Mouse (Mus musculus) erythroblast, adult 5-6 weeks (primary cell): ENCODE data around the gene Ormdl2. TPM values are rescaled to one million over a fixed set of nuclear protein-coding genes. Genes with fewer than 3 reads are reported as not detected.

Experiments used
- total RNA-seq, 2 experiments: library from RNA; stranded (forward) in 1 of 2; stranded (reverse) in 1 of 2; fragments of 150-400 nt in 1 of 2; fragments of 200-764, 138-1000 nt in 1 of 2; gene quantifications; 2 replicates each; pipeline versions ENCODE4 v1.2.3 to v1.2.4; 2015 to 2017; ENCODE audit warnings: low replicate concordance in 2 of 2

The Ormdl2 gene
- total RNA-seq, 2 experiments from 2014 or later: 13.0 to 18.8 TPM

Other genes with a start within 250 kb of the Ormdl2 start
- 0.63 TPM in 1 of 2 replicates, not detected in the other for gene Erbb3, start 232.0 kb downstream of the Ormdl2 start, total RNA-seq (2015; ENCODE audit: low replicate concordance)
- gene Erbb3, start 232.0 kb downstream of the Ormdl2 start, total RNA-seq (2017; ENCODE audit: low replicate concordance): 0.09 TPM in 1 of 2 replicates, not detected in the other
- 345 and 426 TPM in 2 replicates for gene Rps26, start 194.9 kb downstream of the Ormdl2 start, total RNA-seq (2015; ENCODE audit: low replicate concordance)
- 114 and 205 TPM in 2 replicates for gene Rps26, start 194.9 kb downstream of the Ormdl2 start, total RNA-seq (2017; ENCODE audit: low replicate concordance)
- gene Ikzf4, start 175.7 kb downstream of the Ormdl2 start, total RNA-seq (2015; ENCODE audit: low replicate concordance): not detected in 2 replicates
- gene Ikzf4, start 175.7 kb downstream of the Ormdl2 start, total RNA-seq (2017; ENCODE audit: low replicate concordance): 0.09 TPM in 1 of 2 replicates, not detected in the other
- gene Suox, start 147.6 kb downstream of the Ormdl2 start, total RNA-seq (2015; ENCODE audit: low replicate concordance): 3.1 and 7.5 TPM in 2 replicates
- 8.4 and 11.3 TPM in 2 replicates for gene Suox, start 147.6 kb downstream of the Ormdl2 start, total RNA-seq (2017; ENCODE audit: low replicate concordance)
- 26.9 and 42.2 TPM in 2 replicates for gene Rab5b, start 125.4 kb downstream of the Ormdl2 start, total RNA-seq (2015; ENCODE audit: low replicate concordance)
- gene Rab5b, start 125.4 kb downstream of the Ormdl2 start, total RNA-seq (2017; ENCODE audit: low replicate concordance): 64.8 and 71.7 TPM in 2 replicates
- not detected in 2 replicates for gene Pmel, start 117.5 kb downstream of the Ormdl2 start, total RNA-seq (2015; ENCODE audit: low replicate concordance)
- gene Pmel, start 117.5 kb downstream of the Ormdl2 start, total RNA-seq (2017; ENCODE audit: low replicate concordance): not detected in 2 replicates
- 29.8 and 37.2 TPM in 2 replicates for gene Cdk2, start 116.6 kb downstream of the Ormdl2 start, total RNA-seq (2015; ENCODE audit: low replicate concordance)
- gene Cdk2, start 116.6 kb downstream of the Ormdl2 start, total RNA-seq (2017; ENCODE audit: low replicate concordance): 21.0 and 34.3 TPM in 2 replicates
- 8.2 and 13.4 TPM in 2 replicates for gene Dgka, start 76.8 kb downstream of the Ormdl2 start, total RNA-seq (2015; ENCODE audit: low replicate concordance)
- gene Dgka, start 76.8 kb downstream of the Ormdl2 start, total RNA-seq (2017; ENCODE audit: low replicate concordance): 2.9 and 4.7 TPM in 2 replicates
- gene Pym1, start 73.8 kb downstream of the Ormdl2 start, total RNA-seq (2015; ENCODE audit: low replicate concordance): 2.5 and 17.5 TPM in 2 replicates
- gene Pym1, start 73.8 kb downstream of the Ormdl2 start, total RNA-seq (2017; ENCODE audit: low replicate concordance): 9.1 and 12.4 TPM in 2 replicates
- gene Mmp19, start 30.7 kb downstream of the Ormdl2 start, total RNA-seq (2015; ENCODE audit: low replicate concordance): 0.38 TPM in 1 of 2 replicates, not detected in the other
- 0.85 and 1.5 TPM in 2 replicates for gene Mmp19, start 30.7 kb downstream of the Ormdl2 start, total RNA-seq (2017; ENCODE audit: low replicate concordance)
- 16.5 and 17.6 TPM in 2 replicates for gene Dnajc14, start 17.6 kb downstream of the Ormdl2 start, total RNA-seq (2015; ENCODE audit: low replicate concordance)
- gene Dnajc14, start 17.6 kb downstream of the Ormdl2 start, total RNA-seq (2017; ENCODE audit: low replicate concordance): 9.5 and 9.6 TPM in 2 replicates
- gene Tmem198b, start 17.3 kb downstream of the Ormdl2 start, total RNA-seq (2015; ENCODE audit: low replicate concordance): 0.19 and 1.7 TPM in 2 replicates
- gene Tmem198b, start 17.3 kb downstream of the Ormdl2 start, total RNA-seq (2017; ENCODE audit: low replicate concordance): 0.42 and 3.7 TPM in 2 replicates
- 74.4 and 106 TPM in 2 replicates for gene Sarnp, start 4.3 kb downstream of the Ormdl2 start, total RNA-seq (2015; ENCODE audit: low replicate concordance)
- 93.5 and 113 TPM in 2 replicates for gene Sarnp, start 4.3 kb downstream of the Ormdl2 start, total RNA-seq (2017; ENCODE audit: low replicate concordance)
- gene Gdf11, start 70.1 kb upstream of the Ormdl2 start, total RNA-seq (2015; ENCODE audit: low replicate concordance): not detected in 2 replicates
- gene Gdf11, start 70.1 kb upstream of the Ormdl2 start, total RNA-seq (2017; ENCODE audit: low replicate concordance): not detected in 2 replicates
- gene Cd63, start 79.3 kb upstream of the Ormdl2 start, total RNA-seq (2015; ENCODE audit: low replicate concordance): 90.9 and 115 TPM in 2 replicates
- gene Cd63, start 79.3 kb upstream of the Ormdl2 start, total RNA-seq (2017; ENCODE audit: low replicate concordance): 27.2 and 35.5 TPM in 2 replicates
- gene Rdh5, start 101.2 kb upstream of the Ormdl2 start, total RNA-seq (2015; ENCODE audit: low replicate concordance): 5.0 TPM in 1 of 2 replicates, not detected in the other
- gene Rdh5, start 101.2 kb upstream of the Ormdl2 start, total RNA-seq (2017; ENCODE audit: low replicate concordance): 1.1 TPM in 1 of 2 replicates, not detected in the other
- gene Bloc1s1, start 102.4 kb upstream of the Ormdl2 start, total RNA-seq (2015; ENCODE audit: low replicate concordance): 25.4 and 37.0 TPM in 2 replicates
- gene Bloc1s1, start 102.4 kb upstream of the Ormdl2 start, total RNA-seq (2017; ENCODE audit: low replicate concordance): 22.7 and 24.7 TPM in 2 replicates
- gene Itga7, start 112.2 kb upstream of the Ormdl2 start, total RNA-seq (2015; ENCODE audit: low replicate concordance): not detected in 2 replicates
- not detected in 2 replicates for gene Itga7, start 112.2 kb upstream of the Ormdl2 start, total RNA-seq (2017; ENCODE audit: low replicate concordance)
- gene Mettl7b, start 139.3 kb upstream of the Ormdl2 start, total RNA-seq (2015; ENCODE audit: low replicate concordance): not detected in 2 replicates
- not detected in 2 replicates for gene Mettl7b, start 139.3 kb upstream of the Ormdl2 start, total RNA-seq (2017; ENCODE audit: low replicate concordance)
- not detected in 2 replicates for gene Olfr9, start 167.8 kb upstream of the Ormdl2 start, total RNA-seq (2015; ENCODE audit: low replicate concordance)
- not detected in 2 replicates for gene Olfr9, start 167.8 kb upstream of the Ormdl2 start, total RNA-seq (2017; ENCODE audit: low replicate concordance)
- gene Olfr763, start 189.1 kb upstream of the Ormdl2 start, total RNA-seq (2015; ENCODE audit: low replicate concordance): not detected in 2 replicates
- gene Olfr763, start 189.1 kb upstream of the Ormdl2 start, total RNA-seq (2017; ENCODE audit: low replicate concordance): not detected in 2 replicates
- not detected in 2 replicates for gene Olfr764-ps1, start 218.3 kb upstream of the Ormdl2 start, total RNA-seq (2015; ENCODE audit: low replicate concordance)
- not detected in 2 replicates for gene Olfr764-ps1, start 218.3 kb upstream of the Ormdl2 start, total RNA-seq (2017; ENCODE audit: low replicate concordance)
- not detected in 2 replicates for gene Olfr765, start 228.4 kb upstream of the Ormdl2 start, total RNA-seq (2015; ENCODE audit: low replicate concordance)
- not detected in 2 replicates for gene Olfr765, start 228.4 kb upstream of the Ormdl2 start, total RNA-seq (2017; ENCODE audit: low replicate concordance)
- gene Olfr766-ps1, start 247.3 kb upstream of the Ormdl2 start, total RNA-seq (2015; ENCODE audit: low replicate concordance): not detected in 2 replicates
- gene Olfr766-ps1, start 247.3 kb upstream of the Ormdl2 start, total RNA-seq (2017; ENCODE audit: low replicate concordance): not detected in 2 replicates